Mouse (Mus musculus) cerebellum, adult (tissue): ENCODE measurements around the gene P4hb.

Source experiments
- ATAC-seq: cut with Nextera tagmentation; 2 replicates; pipeline ENCODE4 v1.9.2; 2017; ENCODE audit warnings: mild to moderate bottlenecking, moderate library complexity, mixed read lengths; ENCODE audit not compliant: insufficient number of reproducible peaks, low FRiP score, low TSS enrichment

Gene P4hb

DNA sequence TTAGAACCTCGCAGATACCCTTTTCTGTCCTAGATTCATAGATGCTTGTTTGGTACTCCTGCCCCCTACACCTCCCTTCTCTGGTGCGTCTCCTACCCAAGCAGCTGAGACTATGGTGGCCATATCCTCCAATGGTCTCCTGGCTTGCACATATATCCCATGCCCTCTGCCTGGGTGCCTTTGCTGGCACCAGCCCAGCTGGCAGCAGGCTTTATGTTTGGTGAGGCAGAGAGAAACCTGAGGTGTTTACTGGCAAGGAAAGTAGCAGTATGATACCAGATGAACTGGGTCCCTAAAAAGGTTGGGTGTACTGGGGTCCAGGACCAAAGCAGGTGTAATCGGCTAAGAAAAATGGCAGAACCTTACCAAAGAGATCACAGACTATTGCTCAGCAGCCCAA is 27.1 kb downstream of the P4hb start:
- ATAC-seq, result no peak

DNA sequence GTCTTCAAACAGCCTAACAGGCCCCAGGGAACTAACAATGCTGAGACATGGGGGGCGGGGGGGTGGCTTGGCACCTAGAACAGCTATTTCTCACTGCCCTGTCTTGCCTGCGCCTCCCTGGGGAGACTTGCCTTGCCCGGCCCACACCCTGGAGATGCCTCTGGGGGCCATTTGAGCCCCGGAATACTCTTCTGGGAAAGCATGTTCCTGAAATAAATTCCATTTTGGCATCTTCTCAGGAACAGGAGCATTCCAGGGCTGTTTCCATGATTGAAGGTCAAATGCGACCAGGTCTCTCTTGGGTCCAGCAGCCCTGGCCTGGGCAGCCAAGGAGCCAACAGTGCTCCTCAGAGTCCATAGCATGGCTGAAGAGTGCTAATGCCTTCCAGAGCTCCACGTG is 30.7 kb downstream of the P4hb start:
- no peak for ATAC-seq

DNA sequence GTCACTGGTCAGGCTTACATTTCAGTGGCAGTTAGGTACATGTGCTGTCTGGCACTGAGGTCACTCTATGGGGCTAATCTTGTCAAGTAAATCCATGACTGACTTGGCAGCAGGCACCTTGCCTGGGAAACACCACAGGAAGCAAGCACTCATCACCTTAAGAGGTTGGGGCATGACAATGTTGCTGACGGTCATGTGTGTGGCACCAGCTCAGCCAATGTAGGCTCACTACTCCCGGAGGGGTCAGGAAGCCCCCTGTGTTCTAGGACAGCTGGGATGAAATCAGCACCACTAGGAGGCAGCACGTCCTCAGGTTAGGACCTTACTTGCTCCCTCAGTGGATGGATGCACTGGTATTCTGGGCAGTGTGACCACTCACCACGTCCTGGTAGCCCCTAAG is 31.1 kb downstream of the P4hb start:
- ATAC-seq, result no peak

DNA sequence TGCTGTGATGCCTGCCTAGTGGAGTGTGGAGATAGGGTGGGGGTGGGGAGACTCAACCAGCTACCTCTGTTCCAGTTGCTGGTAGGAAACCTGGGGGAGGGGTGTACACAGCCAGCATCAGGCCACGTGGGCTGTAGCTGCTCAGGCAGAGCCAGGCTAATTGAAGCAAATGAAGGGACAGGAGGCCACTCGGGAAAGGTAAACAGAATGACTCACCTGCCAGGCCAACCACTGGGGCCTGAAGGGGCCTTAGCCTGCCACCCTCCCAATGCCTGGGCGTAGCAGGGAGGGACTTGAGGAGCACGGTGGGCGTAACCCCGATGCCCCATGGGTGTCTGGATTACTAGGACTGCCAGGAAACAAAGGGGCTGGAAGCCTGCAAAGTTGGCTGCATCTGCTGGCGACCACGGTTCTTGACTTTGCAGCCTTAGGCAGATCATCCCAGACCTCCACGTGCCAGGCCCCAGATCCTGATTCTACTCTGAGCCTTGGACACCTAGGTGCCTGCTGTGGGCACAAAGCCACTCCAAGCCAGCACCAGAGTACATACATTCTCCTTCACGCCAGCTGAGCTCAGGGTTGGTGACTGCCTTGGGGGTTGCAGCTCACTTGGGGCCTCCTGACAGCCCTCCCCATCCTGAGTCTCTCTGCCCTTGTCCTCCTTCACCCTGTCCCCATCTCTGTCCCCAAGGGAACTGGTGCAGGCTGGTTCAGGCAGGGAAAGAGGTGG is 33.6 kb downstream of the P4hb start:
- no peak for ATAC-seq

DNA sequence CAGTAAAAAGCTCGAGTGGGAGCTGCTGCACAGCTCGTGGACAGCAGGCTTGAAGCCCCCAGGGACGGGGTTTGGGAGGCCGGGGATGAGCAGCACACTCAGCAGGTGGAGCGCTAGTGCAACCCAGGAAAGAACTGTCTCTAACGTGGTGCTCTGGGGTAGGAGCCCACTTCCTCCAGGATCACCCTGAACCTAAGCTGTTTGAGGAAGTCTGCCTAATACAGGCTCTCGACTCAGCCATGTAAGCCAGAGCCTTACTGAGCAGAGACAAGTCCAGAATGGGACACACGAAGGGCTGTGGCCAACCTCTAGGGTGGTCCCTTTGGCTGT is 34.1 kb downstream of the P4hb start:
- ATAC-seq, result no peak

DNA sequence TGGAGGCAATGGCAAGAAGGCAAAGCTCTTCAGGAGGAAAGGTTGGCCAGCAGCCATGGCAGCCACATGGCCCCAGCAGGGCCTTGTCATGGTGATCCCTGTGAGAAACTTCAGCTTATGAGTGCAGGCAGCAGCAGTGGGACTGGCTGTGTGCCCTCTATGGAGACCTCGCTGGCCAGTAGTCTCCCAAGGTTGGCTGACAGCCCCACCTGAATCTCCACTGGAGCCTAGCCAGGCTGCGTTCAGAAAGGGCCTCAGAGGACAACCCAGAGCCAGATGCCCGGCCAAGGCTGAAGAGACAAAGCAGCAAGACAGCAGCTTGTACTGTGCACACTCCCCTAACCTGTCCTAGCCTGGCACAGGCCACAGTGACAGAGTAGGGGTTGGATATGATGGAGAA is 34.6 kb downstream of the P4hb start:
- ATAC-seq, result peak; percentile 55; the same call in 1 of the 2 replicates

DNA sequence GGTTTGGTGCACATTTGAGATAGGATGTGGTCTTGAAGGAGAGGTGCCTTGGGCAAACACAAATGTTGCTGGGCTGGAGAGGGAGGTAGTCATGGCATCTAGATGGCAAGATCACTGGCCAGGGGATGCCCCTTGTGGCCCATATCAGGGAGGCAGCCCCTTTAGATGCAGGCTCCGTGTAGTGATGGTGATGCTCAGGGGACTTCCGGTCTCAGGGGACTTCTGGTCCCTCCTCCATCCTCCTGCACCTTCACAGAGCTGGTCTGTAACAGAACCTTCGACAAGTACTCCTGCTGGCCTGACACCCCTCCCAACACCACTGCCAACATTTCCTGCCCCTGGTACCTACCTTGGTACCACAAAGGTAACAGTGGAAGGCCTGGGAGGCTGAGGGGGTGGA is 37.2 kb downstream of the P4hb start:
- ATAC-seq, result no peak

DNA sequence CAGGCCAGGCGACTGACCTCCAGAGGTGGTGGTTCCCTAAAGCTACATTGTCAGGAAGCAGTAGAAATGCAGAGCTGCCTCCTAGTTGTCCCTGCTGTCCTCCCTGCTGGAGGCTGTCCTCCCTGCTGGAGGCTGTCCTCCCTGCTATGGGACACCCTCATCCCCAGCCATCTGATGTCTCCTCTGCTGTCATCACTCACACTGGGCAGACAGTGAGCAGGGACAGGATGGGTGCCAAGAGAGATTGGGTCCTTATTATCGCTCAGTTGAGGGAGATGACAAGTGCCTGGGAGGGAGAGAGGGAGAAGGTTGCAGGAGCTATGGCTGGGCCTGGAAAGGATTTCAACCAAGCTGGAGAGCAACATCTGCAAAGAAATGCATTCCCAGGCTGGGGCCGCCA is 37.9 kb downstream of the P4hb start:
- no peak for ATAC-seq

DNA sequence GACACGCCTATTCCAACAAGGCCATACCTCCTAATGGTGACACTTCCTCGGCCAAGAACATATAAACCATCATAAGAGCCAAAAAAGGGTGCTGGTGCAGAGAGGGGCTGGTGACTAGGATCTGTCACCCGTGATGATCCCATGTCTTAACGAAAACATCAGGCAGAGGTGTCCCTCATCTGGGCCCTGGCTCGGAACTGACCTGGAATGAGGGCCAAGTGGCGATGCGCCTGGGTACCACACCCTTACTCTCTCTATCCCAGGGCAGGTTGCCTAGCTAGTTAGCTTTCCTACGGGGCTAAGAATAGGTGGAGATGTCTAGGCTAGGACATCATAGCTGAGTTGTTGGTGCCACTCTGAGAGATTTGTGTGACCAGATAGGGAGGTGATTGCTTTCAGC is 39.0 kb downstream of the P4hb start:
- ATAC-seq, result no peak

DNA sequence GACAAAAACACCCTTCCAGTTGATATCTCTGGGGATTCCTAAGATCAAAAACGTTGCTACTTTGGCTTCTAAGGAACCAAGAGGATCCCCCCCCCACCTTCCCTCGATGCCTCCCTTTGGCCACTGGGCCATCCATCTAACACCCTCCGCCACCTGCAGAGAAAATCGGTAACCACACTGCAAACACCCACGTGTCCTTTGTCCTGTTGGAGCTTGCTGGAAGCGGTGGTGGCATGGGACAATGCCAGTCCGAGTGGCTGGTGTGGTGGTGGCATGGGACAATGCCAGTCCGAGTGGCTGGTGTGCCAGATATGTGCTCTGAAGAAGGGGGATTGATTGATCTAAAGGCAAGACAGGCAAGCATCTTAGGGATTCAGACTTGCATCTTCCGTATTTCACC is 41.4 kb downstream of the P4hb start:
- ATAC-seq, result no peak

DNA sequence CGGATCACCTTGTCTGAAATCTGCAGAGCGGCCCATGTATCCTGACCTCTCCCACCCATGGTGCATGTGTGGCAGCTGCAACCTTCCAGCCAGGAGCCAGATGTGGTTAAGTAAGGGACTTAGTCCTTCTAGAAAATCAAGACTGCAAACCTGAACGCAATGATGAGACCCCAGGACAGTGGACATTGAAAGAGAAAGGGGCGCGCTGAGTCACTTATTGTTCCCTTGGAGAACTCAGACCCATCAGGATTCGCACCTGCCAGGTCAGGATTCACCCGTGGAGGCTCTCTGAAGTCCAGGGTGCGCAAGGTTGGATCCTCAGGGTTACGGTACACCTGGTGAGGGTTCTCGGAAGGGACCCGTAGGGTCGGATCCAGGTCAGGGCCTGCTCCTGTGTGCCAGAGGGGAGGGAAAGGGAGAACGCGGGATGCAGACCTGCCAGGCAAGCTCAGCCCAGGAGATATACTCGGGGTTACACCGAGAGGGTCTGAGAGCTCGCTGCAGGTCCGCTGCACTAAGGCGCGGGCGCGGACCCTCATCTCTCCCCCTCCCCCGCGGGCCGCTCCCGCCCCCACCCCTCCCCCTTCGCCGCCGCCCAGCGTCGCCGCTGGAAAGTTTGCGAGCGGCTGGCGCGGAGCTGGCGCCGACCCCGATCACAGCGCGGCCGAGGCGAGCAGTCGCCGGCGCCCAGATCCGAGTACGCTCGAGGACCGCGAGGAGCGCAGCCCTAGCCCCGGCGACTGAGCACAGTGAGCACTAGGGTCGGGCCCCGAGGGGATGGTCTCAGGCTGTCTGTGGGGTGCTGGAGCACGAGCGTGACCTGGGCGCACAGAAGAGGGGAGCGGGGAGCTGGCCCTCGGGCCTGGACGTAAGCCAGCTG is 42.7 kb downstream of the P4hb start, which contains the start of gene Gcgr:
TSS of gene Gcgr (plus strand) at position 615 of the 880 bp plus-strand sequence.
- no peak for ATAC-seq

DNA sequence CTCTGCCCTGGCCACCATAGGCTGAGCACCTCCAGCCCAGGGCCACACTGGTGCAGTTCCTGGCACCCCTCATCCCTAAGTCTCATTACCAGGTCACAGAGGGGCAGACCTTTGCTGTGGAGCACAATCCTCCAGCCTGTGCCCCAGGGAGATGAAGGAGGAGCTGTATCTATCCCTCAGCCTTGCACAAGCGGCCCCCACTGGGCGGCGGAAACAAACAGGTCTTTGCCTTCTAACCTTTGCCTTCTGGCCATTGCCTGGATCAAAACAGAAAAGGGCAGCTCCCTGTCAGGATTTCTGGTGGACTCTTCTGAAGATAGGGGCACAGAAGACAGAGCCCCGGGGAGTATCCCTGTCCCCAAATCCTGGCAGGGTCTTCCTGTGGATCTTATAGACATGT is 44.1 kb downstream of the P4hb start:
- no peak for ATAC-seq

DNA sequence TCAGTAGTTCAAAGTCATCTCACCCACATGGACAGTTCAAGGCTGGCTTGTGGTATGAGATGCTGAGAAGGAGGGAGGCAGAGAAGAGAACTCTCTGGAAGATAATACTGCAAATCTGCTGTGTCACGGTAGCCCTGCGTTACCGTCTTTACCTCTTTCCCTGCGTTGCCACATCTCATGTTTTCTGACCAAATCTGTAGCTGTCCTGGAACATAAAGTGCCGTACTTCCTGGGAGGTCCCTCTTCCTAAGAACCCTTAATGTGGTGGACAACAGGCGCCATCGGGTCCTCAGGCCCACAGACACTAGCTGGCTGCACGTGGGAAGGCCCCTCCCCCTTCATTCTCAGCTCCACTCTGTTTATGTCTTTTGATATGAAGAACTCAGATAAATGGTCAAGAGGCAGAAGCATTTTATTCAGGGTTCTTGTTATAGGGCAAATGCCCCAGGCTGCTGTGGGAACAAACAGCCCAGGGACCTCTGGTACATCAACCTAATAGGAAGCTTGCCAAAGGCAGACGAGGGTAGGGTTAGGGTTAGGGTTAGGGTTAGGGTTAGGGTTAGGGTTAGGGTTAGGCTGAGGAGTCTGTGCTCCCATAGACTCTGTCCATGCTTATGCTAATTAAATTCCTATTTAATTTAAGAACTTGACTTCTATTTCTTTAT is 45.2 kb downstream of the P4hb start:
- no peak for ATAC-seq

DNA sequence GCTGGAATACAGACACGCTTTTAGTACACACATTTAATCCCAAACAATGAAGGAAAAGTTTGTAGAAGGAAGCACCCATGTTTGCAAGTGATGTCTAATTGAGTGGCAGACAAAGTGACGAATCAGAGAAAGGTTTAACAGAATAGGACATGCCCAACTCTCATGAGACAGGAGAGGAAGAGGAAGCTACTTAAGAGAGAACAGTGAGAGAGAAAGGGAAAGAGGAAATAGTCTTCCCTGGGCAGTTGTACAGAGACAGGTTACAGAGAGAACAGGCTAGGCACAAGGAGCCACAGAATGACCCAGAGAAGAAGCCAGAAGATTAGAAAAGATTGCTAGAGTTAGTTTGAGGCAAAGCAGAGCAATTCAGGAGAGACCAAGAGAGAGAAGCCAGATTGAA is 47.1 kb downstream of the P4hb start:
- ATAC-seq, result no peak

DNA sequence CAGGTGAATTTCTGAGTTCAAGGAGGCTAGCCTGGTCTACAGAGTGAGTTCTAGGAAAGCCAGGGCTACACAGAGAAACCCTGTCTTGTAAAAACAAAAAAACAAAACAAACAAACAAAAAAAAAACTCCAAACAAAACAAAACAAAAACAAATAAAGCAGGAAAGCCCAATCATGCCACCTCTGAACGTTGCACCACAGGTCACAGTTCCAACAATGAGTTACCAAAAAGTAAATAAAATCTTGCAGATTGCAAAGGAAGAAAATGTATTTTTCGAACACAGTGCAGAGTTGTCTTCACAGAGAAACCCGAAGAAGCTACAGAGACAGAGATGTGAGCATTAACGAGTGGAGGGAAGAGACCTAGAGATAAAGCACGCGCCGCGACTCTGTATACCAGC is 50.5 kb downstream of the P4hb start:
- no peak for ATAC-seq

DNA sequence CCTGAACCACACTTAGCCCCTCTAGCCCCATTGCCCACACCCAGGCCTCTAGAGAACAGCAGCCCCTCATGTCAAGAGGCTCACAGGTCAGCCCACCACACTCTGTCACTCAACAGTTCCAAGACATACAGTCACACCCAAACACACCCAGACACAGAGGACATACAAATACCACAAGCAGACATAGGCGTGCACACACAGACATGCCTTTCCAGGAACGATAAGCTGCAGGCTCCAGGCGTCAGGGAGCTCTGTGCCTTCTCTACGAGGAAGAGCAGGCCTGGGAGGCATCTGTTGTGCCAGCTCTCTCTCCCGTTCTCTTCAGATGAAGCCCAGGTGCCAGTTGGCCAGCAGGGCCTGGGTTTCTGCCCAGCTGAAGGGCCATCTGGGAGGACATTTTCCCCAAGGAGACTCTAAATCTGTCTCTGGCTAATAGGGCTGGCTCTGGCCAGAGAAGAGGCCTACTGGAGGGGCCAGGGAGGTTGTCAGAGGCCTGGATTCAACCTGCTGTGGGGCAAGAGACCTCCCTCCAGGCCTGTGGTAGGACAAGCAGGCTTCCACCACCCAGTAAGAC is 52.0 kb downstream of the P4hb start:
- peak; percentile 95; the same call in 1 of the 2 replicates for ATAC-seq

DNA sequence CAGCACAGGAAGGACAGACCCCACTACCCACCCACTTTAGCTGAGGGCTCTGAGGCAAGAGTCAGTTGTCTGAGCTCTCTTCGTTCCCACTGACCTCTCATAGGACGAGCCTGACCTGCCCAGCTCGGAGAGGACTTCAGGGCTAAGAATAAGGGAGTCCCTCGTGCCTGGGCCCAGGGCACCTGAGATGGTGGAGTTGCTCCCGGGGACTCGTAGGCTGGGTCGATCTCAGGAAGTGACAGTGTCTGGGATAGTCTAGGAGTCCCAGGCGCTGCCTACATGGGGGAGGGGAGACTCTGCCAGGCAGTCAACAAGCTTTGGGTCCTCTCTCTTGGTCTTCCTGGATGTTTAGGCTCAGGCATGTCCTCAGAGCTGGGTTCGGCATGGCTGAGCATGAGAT is 52.6 kb downstream of the P4hb start:
- no peak for ATAC-seq

DNA sequence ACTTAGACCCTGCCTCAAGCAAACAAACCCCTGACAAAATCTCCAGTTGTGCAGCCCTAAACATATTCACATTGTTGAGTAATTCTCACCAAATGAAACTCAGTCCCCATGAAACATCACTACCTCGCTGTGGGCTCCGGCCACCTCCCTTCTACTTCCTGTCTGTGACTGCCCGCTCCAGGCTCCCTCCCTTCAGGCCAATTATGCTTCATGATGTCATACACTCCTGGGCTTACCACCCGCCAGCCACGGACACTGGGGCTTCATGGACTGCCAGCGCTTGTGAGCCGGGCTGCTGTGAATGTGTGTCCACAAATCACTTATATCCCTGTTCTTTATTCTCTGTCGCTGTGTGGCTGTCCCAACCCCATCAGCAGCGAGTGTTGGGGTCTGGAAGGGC is 53.3 kb downstream of the P4hb start:
- no peak for ATAC-seq

DNA sequence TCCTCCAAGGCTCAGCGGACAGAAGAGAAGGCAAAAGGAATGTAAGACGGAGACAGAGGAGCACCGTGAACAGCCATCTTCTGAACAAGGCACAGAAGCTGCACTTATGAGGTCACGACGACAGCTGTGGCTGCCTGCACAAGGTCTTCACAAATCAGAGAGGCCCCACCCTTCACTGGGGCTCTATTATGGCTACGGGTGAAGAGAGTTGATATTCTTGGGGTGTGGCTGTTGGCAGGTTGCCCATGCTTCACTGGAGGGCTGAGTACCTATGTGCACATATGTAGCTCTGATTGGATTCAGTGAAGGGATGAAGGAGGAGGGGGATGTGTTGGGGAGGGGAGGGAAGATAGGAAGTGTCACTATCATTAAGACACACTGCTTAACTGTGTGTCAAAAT is 54.5 kb downstream of the P4hb start:
- ATAC-seq, result no peak

DNA sequence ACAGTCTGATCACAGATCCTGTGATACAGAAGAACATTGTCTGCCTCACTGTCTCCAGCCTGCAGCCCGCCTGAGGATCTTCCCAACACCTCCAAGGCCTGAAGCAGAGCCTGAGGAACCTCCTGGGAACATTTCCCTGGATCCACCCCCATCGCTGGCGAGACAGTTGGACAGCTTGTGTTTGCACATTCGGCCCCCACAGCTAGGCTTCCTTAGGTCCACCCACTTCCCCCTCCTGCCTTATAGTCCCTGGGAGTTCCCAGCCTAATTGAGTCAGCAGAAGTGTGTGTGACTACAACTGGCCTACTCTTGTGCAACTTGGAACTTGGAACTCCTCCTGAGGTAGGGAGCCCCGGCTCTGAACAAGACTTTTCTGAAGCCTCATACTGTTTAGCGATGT is 55.0 kb downstream of the P4hb start:
- ATAC-seq, result no peak

DNA sequence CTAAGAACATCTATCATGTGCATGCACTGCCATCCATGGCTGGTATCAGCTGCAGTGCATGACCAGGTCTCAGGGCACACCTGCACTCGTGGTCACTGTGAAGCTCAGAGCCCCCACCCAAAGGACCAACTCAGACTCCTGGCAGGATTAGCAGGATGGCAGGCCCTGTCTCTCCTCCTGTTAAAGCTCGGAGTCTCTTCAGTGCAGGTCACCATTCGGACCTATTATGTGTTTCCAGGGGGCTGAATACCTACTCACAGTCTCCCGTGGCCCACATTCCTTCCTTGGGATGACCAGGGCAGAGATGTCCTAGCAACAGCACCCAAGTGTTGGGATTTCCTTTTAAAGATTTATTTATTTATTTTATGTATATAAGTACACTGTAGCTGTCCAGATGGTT is 55.9 kb downstream of the P4hb start:
- ATAC-seq, result no peak
